Mouse (Mus musculus): Measurements from ENCODE around the gene Cirbp.

Gene Cirbp

DNA sequence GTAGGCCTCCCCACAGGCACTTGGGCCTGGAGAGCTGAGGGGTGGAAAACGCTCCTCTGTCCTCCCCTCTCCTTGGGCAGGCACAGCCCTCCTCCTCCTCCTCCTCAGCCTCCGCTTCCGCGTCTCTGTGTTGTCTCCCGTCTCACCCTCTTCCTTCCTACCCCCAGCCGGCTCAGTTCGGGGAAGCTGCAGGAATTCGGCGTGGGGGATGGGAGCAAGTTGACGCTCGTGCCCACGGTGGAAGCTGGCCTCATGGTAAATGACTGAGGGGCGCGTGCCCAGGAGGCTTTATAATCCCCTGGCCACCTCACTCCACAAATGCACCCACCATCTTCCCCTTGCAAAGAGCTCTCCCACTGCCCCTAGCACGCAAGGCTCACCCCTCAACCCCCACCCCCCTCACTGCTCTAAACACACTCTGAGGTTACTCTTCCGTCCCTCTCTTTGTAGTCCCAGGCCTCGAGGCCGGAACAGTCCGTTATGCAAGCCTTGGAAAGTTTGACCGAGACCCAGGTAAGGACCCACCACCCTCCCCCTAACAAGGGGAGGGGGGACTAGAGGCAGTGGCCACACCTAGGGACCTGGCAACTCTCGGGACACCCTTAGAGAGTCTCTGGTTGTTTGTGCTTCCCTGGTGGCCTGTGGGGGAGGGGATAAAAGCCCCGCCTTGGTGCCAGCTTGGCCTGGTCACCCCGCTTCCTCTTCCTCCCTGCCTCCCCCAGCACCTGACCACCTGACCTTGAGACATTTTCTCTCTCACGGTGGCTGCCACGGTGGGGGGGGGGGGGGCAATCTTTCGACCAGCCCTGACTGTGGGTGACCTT, 14.4 kb upstream of the Cirbp start:
- peak; percentile 88 to 95 for DNase-seq

DNA sequence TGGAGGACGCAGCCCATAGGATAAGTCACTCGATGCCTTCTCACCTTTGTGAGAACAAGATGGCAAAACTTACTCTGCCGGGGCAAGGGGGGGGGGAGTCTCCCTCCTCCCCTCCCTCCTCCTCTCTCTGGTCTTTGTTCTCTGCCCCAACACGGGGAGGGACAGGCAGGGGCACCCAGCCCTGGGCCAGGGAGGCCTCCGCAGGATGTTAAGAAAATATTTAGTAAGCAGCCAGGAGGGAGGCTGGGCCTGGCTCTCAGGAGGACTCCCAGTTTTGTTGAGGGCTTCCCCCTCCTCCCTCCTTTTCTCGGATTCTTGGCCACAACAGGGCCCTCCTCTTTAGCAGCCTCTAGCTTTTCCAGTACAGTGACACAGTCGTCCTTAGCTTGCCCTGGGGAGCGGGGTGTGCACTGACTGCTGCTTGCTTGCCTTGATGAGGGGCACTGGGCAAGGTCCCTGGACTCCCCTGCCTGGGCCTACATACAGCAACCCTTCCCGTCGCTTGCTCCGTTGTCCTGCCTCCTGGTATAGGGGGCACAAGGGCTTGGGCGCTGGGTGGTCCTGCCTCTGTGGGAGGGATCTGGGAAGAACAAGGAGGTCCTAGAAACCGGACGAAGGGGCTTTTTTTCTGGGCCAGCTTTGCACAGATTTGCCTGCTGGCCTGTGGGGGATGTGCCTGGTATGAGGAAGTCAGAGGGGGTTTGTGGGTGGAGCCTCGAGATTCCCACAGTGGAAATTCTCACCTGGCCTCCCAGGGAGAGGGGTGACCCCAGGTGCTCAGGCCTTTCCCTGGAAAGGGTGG, 13.5 kb upstream of the Cirbp start:
- DNase-seq, result peak; percentile 75 to 92

DNA sequence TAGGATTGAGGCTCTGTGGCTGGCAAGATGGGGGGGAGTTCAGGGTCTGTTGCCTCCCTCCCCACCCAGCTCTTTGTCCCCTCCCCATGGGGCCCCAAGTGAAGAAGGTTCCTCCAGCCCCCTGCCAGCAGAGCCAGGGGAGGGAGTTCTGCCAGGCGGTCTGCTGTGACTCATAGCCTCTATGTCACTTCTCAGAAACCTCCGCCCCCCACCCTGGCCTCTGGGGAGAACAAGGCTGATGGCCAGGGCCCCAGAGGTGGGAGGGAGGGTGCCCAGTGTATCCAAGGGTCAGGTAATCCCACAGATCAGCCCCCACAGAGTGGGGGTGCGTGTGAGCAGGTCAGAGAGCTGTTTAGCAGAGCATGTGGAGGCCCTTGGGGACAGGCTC, 12.9 kb upstream of the Cirbp start:
- peak; percentile 75 to 93 for DNase-seq

DNA sequence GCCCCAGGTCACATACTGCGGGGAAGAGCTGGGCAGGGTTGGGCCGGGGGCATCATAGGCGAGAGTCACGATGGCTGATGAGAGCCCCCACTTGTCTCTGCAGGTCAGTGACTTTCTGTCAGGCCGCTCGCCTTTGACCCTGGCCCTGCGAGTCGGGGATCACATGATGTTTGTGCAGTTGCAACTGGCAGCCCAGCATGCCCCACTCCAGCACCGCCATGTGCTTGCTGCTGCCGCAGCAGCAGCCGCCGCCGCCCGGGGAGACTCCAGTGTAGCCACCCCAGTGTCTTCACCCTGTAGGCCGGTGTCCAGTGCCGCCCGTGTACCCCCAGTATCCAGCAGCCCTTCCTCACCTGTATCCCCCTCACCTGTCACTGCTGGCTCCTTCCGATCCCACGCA, 12.1 kb upstream of the Cirbp start:
- peak; percentile 72 to 87 for DNase-seq

DNA sequence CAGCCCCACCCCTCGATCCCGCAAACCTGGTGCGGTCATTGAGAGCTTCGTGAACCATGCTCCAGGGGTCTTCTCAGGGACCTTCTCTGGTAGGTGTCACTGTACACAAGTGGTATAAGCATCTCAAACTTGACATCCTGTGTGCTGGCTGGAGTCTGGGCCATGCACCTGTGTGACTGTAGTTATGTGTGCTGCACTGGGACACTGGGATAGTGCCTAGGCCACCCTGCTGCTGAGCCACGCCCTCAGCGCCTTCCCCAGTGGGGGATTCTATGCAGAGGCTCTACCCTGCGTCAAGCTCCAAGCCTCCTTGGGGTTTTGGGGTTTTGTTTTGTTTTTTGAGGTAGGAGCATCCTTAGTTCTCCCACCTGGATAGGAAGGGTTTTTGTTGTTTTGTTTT, 11.4 kb upstream of the Cirbp start:
- no peak for DNase-seq

DNA sequence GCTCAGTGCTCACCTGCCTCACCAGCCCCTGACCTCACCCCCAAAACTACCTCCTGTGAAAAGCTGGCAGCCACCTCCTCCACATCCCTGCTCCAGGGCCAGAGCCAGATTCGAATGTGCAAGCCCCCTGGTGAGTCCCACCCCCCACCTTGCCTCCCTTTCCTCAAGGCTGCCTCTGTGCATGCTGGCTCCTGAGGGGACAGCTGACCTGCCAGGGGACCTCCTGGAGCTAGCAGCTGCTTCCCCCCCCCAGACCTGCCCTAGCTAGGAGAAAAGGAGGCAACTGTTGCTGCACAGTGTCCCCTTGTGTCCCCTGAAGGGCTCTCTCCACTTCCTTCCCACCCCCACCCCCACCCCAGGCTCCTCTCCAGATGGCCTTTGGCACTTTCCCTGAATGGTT, 10.5 kb upstream of the Cirbp start:
- DNase-seq, result no peak

DNA sequence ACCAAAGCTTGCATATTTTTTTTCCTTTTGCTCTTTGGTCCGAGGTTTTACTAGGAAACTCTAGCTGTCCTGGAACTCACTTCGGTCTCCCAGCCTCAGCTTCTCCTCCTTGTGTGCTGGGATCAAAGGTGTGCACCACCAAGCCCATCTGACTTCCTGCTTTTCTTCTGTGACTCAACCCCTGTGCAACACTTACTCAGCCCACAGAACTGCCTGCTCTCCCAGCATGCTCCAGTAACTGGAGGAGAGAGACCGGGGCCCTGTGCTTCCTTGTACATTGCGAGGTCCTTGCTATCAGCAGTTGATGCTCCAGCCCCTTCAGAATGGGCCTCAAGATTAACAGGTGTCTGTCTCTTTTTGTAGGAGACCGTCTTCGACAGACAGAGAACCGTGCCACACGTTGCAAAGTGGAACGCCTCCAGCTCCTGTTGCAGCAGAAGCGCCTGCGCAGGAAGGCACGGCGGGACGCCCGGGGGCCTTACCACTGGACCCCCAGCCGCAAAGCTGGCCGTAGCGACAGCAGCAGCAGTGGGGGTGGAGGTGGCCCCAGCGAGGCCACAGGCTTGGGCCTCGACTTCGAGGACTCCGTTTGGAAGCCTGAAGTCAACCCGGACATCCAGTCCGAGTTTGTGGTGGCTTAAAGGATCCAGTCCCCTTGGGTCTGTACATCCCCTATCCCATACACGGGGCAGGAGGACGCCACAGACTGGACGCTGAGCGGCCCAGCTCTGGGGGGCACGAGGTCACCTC, 9.6 kb upstream of the Cirbp start:
- DNase-seq, result no peak

DNA sequence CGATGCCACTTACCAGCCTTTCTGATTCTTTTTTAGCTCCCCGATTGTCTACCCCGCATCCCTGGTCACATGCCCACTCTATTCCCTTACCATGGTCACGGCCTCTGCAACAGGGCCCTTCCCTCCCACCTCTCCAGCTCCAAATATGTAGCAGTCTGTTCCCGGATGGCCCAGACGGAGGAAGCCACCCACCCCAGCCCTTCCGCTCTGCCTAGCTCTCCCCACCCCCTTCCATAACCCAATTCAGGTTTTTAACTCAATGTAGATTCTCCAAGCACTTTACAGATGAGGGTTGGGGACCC, 9.1 kb upstream of the Cirbp start:
- DNase-seq, result peak; percentile 63 to 84

DNA sequence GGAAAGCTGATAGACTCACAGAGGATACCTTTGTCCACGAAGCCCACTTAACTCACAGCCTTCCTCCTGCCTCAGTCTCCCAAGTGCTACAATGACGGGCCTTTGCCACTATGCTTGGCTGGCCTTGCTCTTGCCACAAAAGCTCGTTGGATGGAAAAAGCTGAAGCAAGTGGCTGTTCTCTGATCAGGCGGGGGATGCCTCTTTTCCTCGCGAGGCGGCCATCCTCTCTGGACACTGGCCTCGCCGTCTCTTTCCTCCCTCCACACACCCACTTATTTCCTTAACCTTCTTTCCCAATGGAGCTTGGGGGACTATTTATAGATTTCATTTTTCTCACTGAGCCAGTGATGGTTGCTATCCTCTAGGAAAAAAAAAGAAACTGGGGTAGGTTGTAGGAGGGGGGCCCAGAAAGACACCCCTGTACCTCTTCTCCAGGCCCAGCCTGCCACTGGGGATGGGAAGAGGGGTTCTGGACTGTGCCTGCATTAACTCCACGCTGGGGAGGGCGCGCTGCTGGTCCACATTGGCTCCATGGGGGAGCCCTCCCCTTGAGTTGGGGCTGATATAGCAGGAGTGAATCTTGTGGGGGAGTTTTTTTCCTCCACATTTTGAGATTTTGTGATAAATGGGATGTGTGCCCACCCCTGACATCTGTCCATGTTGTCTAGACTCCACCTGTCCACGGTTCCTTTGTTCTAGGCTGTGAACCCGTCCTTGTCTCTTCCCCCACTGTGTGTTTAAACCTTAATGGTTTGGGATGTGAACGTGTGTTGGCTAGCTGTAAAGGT, 8.4 kb upstream of the Cirbp start:
- no peak for DNase-seq

DNA sequence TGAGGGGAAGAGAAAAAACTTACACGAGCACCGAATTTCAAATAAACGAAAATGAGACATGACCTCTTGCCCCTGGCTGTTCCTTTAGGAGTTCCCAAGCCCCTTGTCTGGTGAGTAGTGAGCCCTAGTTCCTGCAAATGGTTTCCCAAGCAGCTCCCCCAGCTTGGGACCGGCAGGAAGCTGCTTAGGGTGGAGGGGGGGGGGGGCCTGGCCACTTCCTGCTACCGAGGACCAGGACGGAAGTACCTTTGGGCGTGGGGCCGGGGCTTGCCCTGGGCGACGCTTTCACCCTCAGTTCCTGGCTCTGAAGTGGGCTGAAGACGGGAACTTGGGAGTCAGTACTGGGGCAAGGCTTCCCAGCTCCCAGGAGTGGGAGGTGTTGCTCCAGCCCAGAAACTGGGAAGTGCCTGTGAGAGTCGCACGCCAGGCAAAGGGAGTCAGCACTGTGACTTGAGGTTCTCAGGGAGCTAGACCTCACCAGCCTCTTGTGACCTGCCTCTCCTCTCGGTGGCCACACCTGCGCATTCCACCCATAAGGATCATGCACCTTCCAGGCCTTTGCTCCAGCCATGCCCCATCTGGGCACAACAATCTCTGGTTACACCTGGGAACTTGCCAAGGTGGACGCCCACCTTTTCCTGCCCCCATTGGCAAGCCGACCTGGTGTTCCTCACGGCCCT, 7.3 kb upstream of the Cirbp start:
- DNase-seq, result peak; percentile 75 to 90

DNA sequence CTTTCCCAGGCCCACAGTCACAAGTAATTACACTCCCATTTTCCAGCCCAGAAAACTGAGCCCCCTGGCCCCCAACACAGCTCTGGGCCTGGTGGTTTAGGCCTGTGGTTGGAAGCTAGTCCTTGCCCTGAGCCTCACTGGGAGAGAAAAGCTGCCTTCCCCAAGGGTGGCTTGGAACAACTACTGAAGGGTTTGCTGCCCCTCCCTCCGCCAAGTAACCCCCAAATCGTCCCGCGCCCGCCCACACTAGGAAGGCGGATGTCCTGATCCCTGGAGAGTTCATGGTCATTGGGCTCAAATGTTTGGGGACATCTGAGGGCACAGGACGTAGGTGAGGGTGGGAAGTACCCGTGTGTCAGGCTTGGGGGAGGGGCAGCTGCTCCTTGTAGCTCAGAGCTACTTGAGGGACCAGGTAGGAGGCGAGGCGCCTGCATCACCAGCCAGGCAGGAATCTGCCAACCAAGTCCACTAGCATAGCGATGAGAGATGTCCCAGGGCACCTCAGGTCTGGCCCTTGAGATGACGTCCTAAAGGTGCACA, 6.7 kb upstream of the Cirbp start:
- peak; percentile 74 to 87 for DNase-seq

DNA sequence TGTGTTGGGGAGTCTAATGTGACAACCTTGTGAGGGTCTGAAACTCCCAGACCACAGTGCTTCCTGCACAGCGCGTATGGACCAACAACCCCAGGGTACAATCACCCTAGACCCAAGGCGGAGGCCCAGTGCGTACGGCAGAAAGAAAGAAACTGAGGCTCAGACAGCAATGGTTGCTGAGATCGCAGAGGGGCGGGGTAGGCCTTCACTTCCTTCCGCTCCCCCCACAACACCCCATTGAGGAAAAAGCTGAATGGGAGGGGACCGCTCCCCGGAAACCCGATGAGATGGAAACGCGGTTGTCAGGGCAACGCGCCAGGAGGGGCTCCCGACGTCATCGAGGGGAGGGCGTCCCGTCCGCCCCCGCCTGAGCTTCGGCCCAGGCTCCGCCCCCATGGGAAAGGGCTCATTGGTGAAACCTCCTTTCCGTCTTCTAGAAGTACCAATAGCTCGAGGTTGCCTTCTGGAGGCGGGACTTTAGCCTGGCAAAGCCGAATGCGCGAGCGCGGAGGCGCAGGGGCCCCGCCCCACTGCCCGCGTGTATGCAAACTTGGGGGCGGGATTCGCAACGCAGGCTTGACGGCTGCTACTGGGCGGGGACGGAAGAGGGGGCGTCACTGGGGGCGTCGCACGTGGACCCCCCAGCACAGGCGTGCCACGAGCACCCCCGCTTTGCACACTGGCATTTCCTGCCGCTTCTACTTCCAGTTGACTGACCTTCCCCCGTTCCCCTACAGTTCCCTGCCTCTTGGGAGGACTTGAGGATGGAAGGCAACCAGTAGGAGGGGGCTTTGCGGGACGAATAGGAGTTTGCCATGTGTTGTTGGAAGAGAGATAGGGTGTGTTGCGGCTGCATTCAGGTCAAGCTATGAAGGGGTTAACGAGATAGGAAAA, 6.0 kb upstream of the Cirbp start:
- DNase-seq, result peak; percentile 98 to 99

DNA sequence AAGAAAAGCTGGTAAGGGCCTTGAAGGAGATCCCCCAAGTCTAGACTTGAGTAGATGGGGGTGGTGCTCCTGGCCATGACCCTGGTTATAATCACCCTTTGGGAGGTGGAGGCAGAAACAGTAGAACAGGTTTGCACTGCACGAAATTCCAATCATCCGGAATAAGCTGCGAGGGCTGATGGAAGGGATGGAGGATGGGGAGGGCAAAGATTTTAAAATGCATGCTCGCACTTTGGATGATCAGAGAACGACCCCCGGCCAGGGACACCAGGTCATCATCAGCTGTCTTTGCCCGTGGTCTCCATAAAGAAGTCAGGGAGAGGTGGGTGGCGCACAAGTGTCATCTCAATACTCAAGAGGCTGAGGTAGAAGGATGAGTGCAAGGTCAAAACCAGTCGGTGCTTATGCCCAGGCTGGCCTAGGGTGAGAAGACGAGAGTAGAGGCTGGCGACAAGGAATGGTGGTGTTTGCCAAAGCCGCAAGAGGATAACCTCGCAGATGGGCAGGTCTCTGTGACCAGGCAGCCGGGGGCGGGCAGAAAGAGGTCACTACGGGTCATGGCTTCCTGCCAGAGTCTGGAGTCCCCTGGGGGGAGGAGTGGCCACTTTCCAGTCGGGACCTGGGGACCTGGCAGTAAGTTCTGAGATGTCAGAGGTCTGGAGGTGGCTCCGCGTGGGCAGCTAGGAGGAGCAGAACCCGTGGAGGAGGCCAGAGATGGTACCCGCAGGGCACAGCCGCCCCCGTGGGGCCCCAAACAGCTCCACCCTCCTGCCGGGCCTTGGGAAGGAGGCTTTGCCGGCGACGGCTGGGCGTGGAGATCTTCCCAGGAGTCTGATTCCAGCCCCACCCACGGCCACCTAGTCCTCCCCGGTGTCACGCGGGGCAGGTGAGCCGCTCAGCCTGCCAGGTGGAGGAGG, 5.1 kb upstream of the Cirbp start:
- peak; percentile 96 to 98 for DNase-seq

DNA sequence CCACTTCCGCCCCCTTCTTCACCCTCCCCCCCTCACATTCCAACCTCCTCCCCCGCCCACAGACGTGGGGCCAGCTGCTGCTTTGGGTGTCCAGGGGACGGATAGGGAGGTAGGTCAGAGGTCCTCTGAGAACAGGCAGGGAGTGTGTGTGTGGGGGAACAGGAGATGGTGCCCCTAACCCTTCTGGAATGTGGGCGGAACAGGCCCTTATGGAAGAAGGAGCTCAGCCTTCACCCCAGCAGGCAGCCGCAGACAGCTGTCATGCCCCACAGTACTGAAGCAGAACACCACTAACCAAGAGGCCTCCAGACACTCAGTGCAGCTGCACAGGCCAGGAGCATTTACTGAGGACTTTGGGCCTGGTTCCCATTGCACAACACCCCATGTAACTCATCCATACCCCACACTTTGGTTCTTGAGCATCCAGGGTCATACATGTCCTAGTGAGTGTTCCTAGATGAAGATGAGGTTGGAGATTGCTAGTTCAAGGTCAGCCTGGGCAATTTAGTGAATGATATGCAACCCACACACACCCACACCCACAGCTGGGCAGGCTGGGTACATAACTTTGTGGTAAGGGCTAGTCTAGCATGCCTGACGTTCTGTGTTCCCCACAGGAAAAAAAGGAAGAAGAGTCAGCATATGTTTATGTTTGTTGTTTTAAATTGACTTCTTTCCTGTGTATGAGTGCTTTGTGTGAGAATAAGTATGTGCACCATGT, 4.1 kb upstream of the Cirbp start:
- DNase-seq, result peak; percentile 54 to 81

DNA sequence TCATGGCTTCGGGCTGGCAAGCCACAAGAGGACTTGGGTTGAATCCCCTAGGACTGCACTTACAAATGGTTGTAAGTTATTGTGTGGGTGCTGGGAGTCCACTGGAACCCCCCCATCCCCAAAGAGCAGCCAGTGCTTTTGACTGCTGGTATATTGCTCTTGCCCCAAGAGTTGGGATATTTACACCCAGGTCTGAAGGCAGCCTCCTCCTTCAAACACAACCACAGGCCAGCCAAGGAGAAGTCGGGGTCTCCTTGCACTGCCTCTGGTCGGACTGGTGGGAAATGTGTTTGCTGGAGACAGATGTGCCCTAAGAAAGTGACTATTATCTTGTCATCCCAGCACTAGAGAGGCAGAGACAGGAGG, 3.6 kb upstream of the Cirbp start:
- DNase-seq, result peak in 1 of 2 experiments; percentile 30

DNA sequence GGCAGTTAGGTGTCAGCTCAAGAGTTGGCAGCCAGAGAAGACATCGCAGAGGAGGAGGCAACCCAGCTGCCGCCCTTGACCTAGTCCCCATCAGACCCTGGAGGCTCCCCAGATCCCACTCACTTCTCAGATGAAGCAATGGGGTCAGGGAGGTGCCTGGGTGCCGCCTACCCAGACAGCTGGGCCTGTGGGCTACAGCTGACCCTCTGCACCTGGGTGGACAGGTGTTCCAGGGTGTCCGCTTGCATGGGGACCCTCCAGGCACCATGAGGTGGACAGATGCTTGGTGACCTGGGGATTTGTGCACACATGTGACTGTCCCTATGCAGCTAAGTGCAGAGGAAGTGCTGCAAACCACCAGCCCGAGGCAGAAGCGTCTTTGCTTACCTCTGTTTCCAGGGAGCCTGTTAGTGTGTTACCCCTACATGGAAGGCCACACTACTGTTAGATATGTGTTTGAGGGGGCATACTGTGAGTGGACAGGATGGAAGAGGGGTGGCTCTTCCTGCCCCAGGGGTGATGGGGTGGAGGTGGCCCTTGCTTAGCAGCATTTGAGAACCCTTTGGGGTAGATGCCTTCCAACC, 3.0 kb upstream of the Cirbp start:
- DNase-seq, result peak in 1 of 2 experiments; percentile 42

DNA sequence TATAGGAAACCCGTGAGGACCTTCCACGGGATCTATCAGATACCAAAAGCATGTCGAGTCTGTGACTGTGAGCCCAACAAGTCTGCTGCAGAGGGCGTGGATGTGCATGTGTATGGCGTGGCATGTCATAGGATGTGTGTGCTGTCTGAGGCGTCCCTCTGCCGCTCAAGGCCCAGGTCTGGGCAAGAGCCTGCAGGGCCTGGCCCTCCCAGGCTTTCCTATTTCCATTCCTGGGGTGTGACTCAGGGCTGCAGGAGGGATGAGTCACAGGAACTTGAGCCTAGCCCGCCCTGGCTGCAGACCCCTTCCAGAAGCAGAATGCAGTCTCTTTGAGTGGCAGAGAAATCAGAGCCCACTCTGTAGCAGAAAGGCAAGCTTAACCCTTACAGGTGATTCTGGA, 2.1 kb upstream of the Cirbp start:
- peak in 1 of 2 experiments; percentile 58 for DNase-seq

DNA sequence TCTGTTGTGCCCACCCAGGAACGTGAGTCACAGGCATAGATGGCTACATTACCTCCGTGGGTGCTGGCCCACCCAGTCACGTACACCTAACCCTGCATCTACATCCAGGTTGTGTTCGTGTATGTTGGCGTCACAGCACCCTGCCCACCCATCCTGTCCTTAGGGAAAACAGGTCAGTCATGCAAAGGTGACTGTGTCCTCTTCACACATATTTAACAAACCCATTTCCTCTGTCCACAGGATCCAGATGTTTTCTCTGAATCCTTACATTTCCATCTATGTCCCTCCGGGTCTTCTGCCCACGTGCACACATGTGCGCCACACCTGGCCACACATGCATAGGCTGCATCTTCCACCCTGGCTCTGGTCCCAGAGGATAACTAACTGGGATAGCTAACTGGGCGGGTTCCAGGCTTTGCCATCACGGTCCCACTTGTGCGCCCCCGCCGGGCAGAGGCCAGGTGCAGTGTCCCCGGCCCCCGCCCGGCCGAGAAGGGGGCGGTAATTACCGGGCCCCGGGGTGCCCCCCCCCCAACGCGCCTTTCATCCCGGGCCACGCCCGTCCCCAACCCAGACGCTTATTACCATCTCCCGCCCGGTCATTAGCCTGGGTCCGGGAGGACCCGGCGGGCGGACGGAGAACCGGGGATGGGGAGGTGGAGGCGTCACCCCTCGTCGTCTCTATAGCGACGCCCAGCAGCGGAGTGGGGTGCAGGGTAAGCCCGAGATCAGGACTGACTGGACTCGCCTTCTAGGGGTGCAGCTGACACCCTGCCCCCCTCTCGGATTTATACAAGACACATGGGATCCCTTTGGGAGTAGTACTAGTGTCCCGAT, 1.4 kb upstream of the Cirbp start:
- DNase-seq, result peak; percentile 41 to 74
